Mouse (Mus musculus) v-Abl transformed pro-B cells (cell line): ENCODE results near the gene Gm3045.

Source experiments
- in situ Hi-C, 2 experiments: fragments of 400-800 bp; cut with MboI; formaldehyde crosslinking; loops; one replicate each; pipeline ENCODE4 v1.15.1; 2025; ENCODE audit not compliant: unreplicated experiment in 2 of 2

Gm3045 gene

GRCm38 (mm10) chr13:56478027-56478426, 51.6 kb downstream of the Gm3045 start:
- in situ Hi-C loops, result loop anchor here in 1 of 2 experiments (10.0 kb wide), 1 partner anchor 777 kb away; no protein-coding TSS in a partner anchor

- in situ Hi-C loops, result loop anchor here in 1 of 2 experiments (10.0 kb wide), 1 partner anchor 153 kb away; no protein-coding TSS in a partner anchor
These were observed 55.8 kb downstream of the Gm3045 start, which contains the start of gene Il9 for GRCm38 (mm10) chr13:56482146-56482545. Gene Il9 (minus strand): TSS chr13:56482246.
